Mouse (Mus musculus) intestine, embryonic 16.5 days (tissue): Measurements from ENCODE around the gene Sh3pxd2a. TPM values are rescaled to one million over a fixed set of nuclear protein-coding genes. Genes with fewer than 3 reads are reported as not detected.

Experiments
- ATAC-seq: fragments of 200-750 bp; cut with Nextera tagmentation; 2 replicates; pipeline ENCODE4 v1.8.0; 2017; ENCODE audit warnings: moderate TSS enrichment, moderate library complexity
- H3K27ac ChIP-seq: fragments of 300-500 bp; sonication (generic); 2 replicates; pipeline ENCODE4 v1.5.1; 2014; ENCODE audit warnings: mild to moderate bottlenecking, low read length
- H3K27me3 ChIP-seq: fragments of 300-500 bp; sonication (generic); replicated peaks from 2 replicates; pipeline ENCODE4 v1.6.1; 2014; ENCODE audit warnings: low read length, control low read depth, mixed read lengths; ENCODE audit not compliant: control insufficient read depth, insufficient read depth
- H3K36me3 ChIP-seq: fragments of 300-500 bp; sonication (generic); 2 replicates; pipeline ENCODE4 v1.6.1; 2014; ENCODE audit warnings: low read length, control low read depth; ENCODE audit not compliant: control insufficient read depth, insufficient read depth
- H3K4me1 ChIP-seq: fragments of 300-500 bp; sonication (generic); 2 replicates; pipeline ENCODE4 v1.6.1; 2014; ENCODE audit warnings: low read length, control low read depth, mixed read lengths; ENCODE audit not compliant: control insufficient read depth, insufficient read depth
- H3K4me2 ChIP-seq: fragments of 300-500 bp; sonication (generic); 2 replicates; pipeline ENCODE4 v1.6.1; 2014; ENCODE audit warnings: low read depth, low read length, control low read depth
- H3K4me3 ChIP-seq: fragments of 300-500 bp; sonication (generic); 2 replicates; pipeline ENCODE4 v1.5.1; 2014; ENCODE audit warnings: mild to moderate bottlenecking, low read length
- H3K9ac ChIP-seq: fragments of 300-500 bp; sonication (generic); 2 replicates; pipeline ENCODE4 v1.6.1; 2014; ENCODE audit warnings: low read depth, low read length
- H3K9me3 ChIP-seq: fragments of 300-500 bp; sonication (generic); 2 replicates; pipeline ENCODE4 v1.6.1; 2016; ENCODE audit warnings: low read length, control low read depth; ENCODE audit not compliant: control insufficient read depth
- WGBS: fragments of 180-500 bp; shearing (Covaris S2); extraction: QIAGEN DNeasy Blood & Tissue Kit; methylation state at CpG from one replicate; pipeline ENCODE4 v1.1.7; 2014; 5-methylcytosine and 5-hydroxymethylcytosine counted together
- polyA plus RNA-seq: library from polyadenylated mRNA; unstranded; fragments of >200 nt; fragmentation: Nextera tagmentation; extraction: Ambion mirVana; gene quantifications from 2 replicates; pipeline ENCODE4 v1.2.1, GENCODE M21; 2015

Sh3pxd2a gene
- polyA plus RNA-seq, 1 experiment from 2014 or later, result 3.0 TPM

DNA sequence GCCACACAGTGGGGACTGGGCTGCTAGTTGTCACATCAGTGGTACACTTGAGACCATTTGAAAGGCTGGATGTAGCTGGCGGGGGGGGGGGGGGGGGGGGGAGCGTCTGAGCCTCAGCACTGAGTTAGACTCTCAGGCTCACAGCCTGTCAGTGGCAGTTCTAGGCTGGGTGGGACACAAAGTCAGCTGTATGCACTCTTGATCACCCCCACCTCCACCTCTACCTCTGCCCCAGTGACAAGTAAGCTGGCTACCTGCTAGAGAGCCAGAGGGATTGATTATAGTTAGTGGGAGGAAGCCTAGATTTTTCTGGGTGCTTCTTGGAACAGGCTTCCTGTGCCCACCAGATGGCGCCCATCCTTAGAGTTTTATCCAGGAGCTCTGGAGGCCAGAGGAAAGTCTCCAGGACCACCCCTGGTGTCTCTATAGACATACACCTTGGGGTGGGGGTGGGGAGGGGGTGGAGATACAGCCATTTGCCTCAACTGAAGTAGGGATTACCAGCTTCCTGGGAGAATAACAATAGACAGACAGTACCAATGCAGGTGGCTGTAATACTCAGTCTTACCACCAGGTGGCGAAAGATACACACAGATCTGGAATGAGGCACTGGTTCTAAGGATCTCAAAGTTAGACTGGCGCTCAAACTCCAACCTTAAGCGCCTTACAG lies 107.9 kb downstream of the Sh3pxd2a start:
- H3K4me2 ChIP-seq, result no peak overlapping the region
- no peaks in the 10 kb centered on the region for H3K27me3 ChIP-seq
- no peaks in the 10 kb centered on the region for H3K4me1 ChIP-seq
- H3K9me3 ChIP-seq, result peaks cover 5% of the 10 kb centered on the region; the same call in 1 of the 2 replicates
- 0 out of 2 replicates have a peak, but pooled peaks cover 6% of the 10 kb centered on the region for H3K36me3 ChIP-seq
- WGBS, result 11% methylated on average over 4 of the region's 6 CpGs
- H3K27ac ChIP-seq, result no peak overlapping the region
- no peak overlapping the region for H3K4me3 ChIP-seq
- no peak overlapping the region for H3K9ac ChIP-seq
- ATAC-seq, result peak; percentile 61

GRCm38 (mm10) chr19:47354456-47354855 lies 109.7 kb downstream of the Sh3pxd2a start:
- Histone ChIP-seq H3K4me2 (no peak overlapping the region), H3K36me3 (0 out of 2 replicates have a peak, but pooled peaks cover 6% of the 10 kb centered on the region), H3K9ac (no peak overlapping the region), H3K4me1 (no peaks in the 10 kb centered on the region), H3K27ac (no peak overlapping the region), H3K4me3 (no peak overlapping the region), H3K27me3 (no peaks in the 10 kb centered on the region), H3K9me3 (peaks cover 5% of the 10 kb centered on the region; the same call in 1 of the 2 replicates)
- 85% methylated on average over 8 of the region's 8 CpGs for WGBS
- ATAC-seq, result no peak

- no peak overlapping the region for H3K27ac ChIP-seq
- ATAC-seq, result no peak
- WGBS, result 74% methylated on average over 8 of the region's 8 CpGs
- H3K4me3 ChIP-seq, result no peak overlapping the region
- H3K9ac ChIP-seq, result no peak overlapping the region
- peaks cover under 1% of the 10 kb centered on the region; the same call in 1 of the 2 replicates for H3K27me3 ChIP-seq
- 0 out of 2 replicates have a peak, but pooled peaks cover 4% of the 10 kb centered on the region for H3K36me3 ChIP-seq
- no peaks in the 10 kb centered on the region for H3K4me1 ChIP-seq
- H3K4me2 ChIP-seq, result no peak overlapping the region
- H3K9me3 ChIP-seq, result peaks cover 5% of the 10 kb centered on the region; the same call in 1 of the 2 replicates
Measured at GRCm38 (mm10) chr19:47349043-47349442, 115.2 kb downstream of the Sh3pxd2a start.

DNA sequence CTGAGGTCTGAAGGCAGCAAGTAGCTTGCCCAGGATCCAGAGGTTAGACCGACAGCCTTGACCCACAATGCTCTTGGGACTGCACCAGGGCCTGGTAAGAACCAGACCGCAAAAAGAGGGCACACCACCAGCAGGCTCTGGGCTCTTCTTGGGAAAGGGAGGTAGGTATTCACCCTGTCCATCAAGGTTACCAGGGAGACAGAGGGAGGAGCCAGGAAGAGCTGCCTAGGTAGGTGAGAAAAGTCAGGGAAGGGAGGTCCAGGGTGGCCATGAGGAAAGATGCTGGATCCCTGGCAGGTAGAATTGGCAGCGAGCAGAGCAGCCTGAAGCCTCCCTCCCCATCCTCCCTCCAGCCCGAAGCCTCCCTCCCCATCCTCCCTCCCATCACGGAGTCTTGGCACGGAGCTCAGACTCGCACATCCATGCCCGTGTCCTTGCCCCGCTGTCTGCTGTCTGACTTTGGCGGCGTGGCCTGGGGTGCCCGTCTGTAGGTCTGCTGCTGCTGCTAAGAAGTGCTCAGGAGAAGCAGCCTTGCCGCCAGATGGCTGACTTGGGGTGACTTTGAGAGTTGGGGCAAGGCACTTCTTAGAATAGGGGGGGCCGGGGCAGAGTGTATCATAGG lies 115.7 kb downstream of the Sh3pxd2a start:
- H3K36me3 ChIP-seq, result no peaks in the 10 kb centered on the region
- H3K27me3 ChIP-seq, result peaks cover 5% of the 10 kb centered on the region
- no peak overlapping the region for H3K9ac ChIP-seq
- no peak overlapping the region for H3K27ac ChIP-seq
- no peak overlapping the region for H3K4me2 ChIP-seq
- ATAC-seq, result no peak
- 0 out of 2 replicates have a peak, but pooled peaks cover 3% of the 10 kb centered on the region for H3K4me1 ChIP-seq
- 79% methylated on average over 13 of the region's 14 CpGs for WGBS
- H3K9me3 ChIP-seq, result no peaks in the 10 kb centered on the region
- no peak overlapping the region for H3K4me3 ChIP-seq

DNA sequence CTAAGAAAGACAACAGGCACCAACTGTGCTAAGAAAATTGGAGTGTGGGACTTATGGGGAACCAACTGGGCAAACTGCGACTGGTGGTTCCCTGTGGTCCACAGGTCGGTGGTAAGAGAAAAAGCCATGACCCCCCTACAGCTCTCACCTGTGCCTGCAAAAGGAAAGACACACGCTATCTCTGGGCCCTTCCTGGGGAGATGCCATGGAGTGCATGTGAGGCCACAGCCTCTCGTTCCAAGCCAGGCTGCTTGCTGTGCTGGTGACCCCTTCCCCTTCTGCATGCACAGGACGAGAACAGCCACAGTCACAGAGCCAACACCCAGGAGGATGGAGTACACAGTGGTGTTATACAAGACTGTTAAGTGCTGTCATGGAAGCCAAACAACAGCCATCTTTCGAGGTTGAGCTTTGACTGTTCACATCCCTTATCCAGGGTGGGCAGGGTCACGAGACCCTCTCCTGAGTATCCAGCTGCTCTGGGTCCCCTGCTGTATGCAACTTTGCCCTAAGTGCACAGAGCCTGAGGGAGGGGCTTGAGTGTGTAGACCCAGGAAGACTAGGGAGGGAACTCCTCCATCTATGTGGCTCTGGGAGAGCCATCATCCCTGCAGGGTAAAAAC lies 117.1 kb downstream of the Sh3pxd2a start:
- Histone ChIP-seq H3K36me3 (no peaks in the 10 kb centered on the region), H3K27me3 (peaks cover 6% of the 10 kb centered on the region), H3K4me2 (no peak overlapping the region), H3K4me3 (no peak overlapping the region), H3K27ac (no peak overlapping the region), H3K9me3 (no peaks in the 10 kb centered on the region), H3K9ac (no peak overlapping the region), H3K4me1 (peaks cover 10% of the 10 kb centered on the region; the same call in 1 of the 2 replicates)
- ATAC-seq, result no peak
- WGBS, result 78% methylated on average over 7 of the region's 7 CpGs

- Histone ChIP-seq H3K4me3 (no peak overlapping the region), H3K36me3 (no peaks in the 10 kb centered on the region), H3K9ac (no peak overlapping the region), H3K9me3 (no peaks in the 10 kb centered on the region), H3K27ac (no peak overlapping the region), H3K27me3 (peaks cover 6% of the 10 kb centered on the region), H3K4me2 (no peak overlapping the region), H3K4me1 (peaks cover 10% of the 10 kb centered on the region; the same call in 1 of the 2 replicates)
- ATAC-seq, result no peak
- 59% methylated on average over 8 of the region's 8 CpGs for WGBS
Measured at GRCm38 (mm10) chr19:47346606-47347005, 117.6 kb downstream of the Sh3pxd2a start.

- H3K27ac ChIP-seq, result no peak overlapping the region
- no peak for ATAC-seq
- 70% methylated on average over 6 of the region's 6 CpGs for WGBS
Measured at GRCm38 (mm10) chr19:47345851-47346568, 118.2 kb downstream of the Sh3pxd2a start.

GRCm38 (mm10) chr19:47343422-47343821 lies 120.8 kb downstream of the Sh3pxd2a start:
- H3K9ac ChIP-seq, result peak overlapping the region; percentile 42
- 3% methylated on average over 32 of the region's 39 CpGs for WGBS
- peak; percentile 53 for ATAC-seq
- H3K4me3 ChIP-seq, result peak overlapping the region; percentile 40
- no peaks in the 10 kb centered on the region for H3K9me3 ChIP-seq
- no peak overlapping the region for H3K27ac ChIP-seq
- peak overlapping the region; percentile 77 for H3K4me2 ChIP-seq
- peaks cover 17% of the 10 kb centered on the region for H3K4me1 ChIP-seq
- no peaks in the 10 kb centered on the region for H3K36me3 ChIP-seq
- peaks cover 6% of the 10 kb centered on the region for H3K27me3 ChIP-seq

More at GRCm38 (mm10) chr19:47345851-47346568, 118.2 kb downstream of the Sh3pxd2a start:
- Histone ChIP-seq H3K4me3 (no peak overlapping the region), H3K27me3 (peaks cover 6% of the 10 kb centered on the region), H3K4me2 (no peak overlapping the region), H3K9ac (no peak overlapping the region), H3K4me1 (peaks cover 10% of the 10 kb centered on the region; the same call in 1 of the 2 replicates), H3K36me3 (no peaks in the 10 kb centered on the region), H3K9me3 (no peaks in the 10 kb centered on the region)

- WGBS, result 3% methylated on average over 17 of the region's 17 CpGs
- Histone ChIP-seq H3K27ac (no peak overlapping the region), H3K4me2 (peak overlapping the region; percentile 58), H3K36me3 (no peaks in the 10 kb centered on the region), H3K27me3 (peaks cover 6% of the 10 kb centered on the region), H3K4me3 (peak overlapping the region; percentile 36), H3K9ac (peak overlapping the region; percentile 55), H3K4me1 (peaks cover 27% of the 10 kb centered on the region), H3K9me3 (no peaks in the 10 kb centered on the region)
- ATAC-seq, result 0 out of 2 replicates have a peak, but pooled peaks have one; percentile 18
Measured at GRCm38 (mm10) chr19:47339165-47339564, 125.0 kb downstream of the Sh3pxd2a start.
